Mouse (Mus musculus) retina, adult 2 months (tissue): ENCODE measurements at regions not wholly inside any gene's neighbourhood (a gene's known extent, or its start where the extent isn't known, plus 50 kb on each side); places are given as distances from the start of the nearest gene placed in this dataset.
"Not testable (repeated sequence)": the region's sequence is repeated elsewhere in the genome, so short reads cannot be mapped to it uniquely, and the experiment has no call there.

Experiments
- DNase-seq: peaks from one replicate; pipeline ENCODE4 v3.0.0-alpha.2; 2012; ENCODE audit warnings: low read depth, low spot score

DNA sequence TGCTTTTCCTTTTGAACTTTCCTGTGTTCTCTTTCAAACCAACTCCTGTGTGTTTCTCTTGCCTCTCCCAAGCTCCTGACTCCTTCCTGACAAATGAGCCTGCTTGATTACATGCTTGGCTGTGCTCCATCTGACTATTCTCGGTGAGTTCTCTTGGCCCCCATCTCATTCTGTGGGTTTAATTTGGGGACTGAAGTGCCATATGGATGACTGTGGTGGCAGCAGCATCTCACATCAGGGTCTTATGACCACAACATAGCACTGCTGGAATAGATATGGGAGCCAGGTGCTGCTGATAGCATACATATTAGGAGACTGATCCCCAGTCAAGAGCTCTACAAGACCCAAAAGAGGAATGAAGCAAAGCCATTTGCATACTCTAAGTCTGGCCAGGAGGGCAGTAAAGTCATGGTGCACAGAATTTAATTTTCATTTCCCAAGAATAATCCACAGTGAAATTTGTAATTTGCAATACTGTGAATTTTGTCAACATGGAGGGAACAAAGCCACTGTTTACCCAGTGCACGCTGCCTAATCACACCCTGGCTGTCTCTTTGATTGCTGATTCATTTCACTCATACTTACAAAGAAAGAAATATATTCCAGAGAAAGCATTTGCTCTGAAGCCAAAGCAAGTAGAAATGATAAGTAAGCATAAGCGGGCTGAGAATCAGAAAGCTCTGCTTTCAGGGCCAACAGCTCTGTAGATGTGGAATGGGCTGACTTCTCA, 1478.4 kb upstream of the Gm7489 start:
- no peak for DNase-seq

GRCm38 (mm10) chr15:52412869-52413771, 1471.6 kb upstream of the Gm7489 start:
- no peak for DNase-seq

GRCm38 (mm10) chr15:52425976-52426375, 1458.7 kb upstream of the Gm7489 start:
- no peak for DNase-seq

GRCm38 (mm10) chr15:52430491-52431158, 1454.1 kb upstream of the Gm7489 start:
- DNase-seq = no peak

DNA sequence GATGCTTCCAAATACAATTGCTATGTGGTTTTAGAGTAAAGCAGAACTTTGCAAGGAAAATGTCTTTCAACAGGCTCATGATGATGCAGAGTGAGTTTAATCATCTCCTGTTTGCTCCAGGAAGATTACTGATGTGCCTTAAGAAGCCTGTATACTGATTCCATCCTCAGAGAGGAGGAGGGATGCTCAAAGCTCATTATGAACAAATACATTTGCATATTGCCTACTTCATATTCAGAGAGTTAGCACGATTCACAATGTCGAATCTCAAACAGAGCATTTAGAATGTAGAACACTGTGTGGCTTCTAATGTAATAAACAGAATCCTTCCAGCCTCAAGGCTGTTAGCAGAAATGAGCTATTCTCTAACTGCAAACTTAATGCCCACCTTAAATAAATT, 1451.1 kb upstream of the Gm7489 start:
- DNase-seq = no peak

- DNase-seq = no peak
These were observed 1446.3 kb upstream of the Gm7489 start for GRCm38 (mm10) chr15:52438403-52438802.

GRCm38 (mm10) chr15:52458782-52459181, 1425.9 kb upstream of the Gm7489 start:
- peak; percentile 53 for DNase-seq

- no peak for DNase-seq
These were observed 1425.4 kb upstream of the Gm7489 start for GRCm38 (mm10) chr15:52459315-52459714.

DNA sequence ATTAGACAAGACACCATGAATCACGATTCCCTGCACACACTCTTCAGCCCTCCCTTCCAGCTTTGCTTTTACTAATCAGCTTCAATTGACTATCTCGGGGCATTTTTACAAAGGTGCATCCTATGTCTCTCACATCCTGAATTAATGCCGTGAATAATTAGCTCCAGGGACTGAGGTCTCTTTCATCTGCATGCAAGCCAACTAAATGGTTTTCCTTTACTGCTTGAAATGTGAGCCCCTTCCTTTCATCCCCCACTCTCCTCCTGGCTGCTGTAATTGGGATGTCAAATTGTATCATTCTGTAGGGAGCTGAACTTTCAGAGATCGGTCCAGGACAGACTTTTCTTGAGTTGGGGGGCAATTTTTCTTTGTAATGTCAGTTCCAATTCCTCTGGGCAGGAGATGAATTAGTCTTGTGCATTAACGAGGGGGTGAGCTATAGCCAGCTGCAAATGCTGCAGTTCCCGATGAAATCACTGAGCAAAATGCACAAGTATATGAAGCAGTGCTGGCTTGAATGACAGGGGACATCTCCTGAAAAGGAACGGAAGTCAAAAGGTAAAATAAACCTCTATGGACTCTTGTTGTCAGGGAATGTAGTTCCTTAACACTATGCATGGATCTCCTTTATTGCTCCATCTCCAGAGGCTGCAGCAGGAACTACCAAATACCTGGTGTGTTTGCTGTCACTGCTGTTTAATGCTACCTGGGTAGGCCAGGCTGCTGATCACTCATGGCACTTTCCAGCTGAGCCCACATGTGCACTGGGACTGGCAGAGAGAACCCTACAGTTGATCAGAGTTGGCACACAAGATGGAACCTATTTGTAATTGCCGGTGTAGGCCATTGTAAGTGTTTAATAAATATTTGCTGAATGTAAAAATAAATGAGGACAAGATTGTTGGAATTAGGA, 1420.2 kb upstream of the Gm7489 start:
- no peak for DNase-seq

GRCm38 (mm10) chr15:52478124-52478523, 1406.6 kb upstream of the Gm7489 start:
- DNase-seq = not testable (repeated sequence)

DNA sequence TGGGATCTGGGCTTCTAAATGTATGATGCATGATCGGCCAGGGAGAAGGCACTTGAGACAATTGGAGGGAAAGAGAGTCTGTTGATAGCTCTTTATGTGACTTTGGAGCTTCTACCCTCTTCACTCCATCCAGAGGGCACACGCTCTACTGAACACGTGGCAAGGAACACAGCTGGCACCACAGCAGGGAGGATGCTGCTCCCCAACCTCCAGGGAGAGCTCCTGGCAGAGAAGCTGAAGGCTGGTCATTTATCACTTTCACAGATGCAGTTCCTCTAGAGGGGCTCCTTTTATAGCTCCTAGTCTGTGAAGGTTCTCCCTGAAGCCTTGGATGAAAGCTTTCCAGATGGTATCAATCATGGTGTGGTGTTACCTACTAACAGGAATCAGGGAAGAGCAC, 1403.9 kb upstream of the Gm7489 start:
- no peak for DNase-seq

GRCm38 (mm10) chr15:52483598-52484165, 1401.0 kb upstream of the Gm7489 start:
- no peak for DNase-seq

- no peak for DNase-seq
These were observed 1400.4 kb upstream of the Gm7489 start for GRCm38 (mm10) chr15:52484276-52484675.

DNA sequence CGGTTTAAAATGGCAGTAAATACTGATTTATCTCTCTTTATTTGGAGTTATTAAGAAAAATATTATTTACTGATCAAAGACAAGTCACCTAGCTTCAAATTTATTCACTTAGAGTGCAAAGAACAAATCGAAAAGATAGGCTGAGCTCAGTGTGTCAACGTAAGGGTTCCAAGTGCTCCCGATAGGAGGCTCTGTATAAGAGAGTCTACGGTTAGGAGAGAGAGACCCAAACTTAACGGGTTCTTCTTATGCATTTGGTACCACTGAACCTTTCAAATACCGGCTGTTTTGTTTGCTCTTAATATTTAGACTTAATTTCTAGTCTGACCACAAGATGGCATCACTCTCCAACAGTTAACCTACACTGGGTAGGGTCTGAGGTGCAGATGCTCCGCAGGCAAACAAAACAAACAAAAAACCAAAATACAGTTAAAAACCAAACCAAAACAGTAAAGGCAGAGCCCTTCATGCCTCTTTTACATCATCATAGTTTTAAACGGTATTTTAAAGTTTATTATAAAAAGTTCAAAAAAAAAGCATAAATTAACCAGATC, 1379.4 kb upstream of the Gm7489 start:
- peak; percentile 11 for DNase-seq

- peak; percentile 20 for DNase-seq
These were observed 1377.8 kb upstream of the Gm7489 start for GRCm38 (mm10) chr15:52506930-52507329.

DNA sequence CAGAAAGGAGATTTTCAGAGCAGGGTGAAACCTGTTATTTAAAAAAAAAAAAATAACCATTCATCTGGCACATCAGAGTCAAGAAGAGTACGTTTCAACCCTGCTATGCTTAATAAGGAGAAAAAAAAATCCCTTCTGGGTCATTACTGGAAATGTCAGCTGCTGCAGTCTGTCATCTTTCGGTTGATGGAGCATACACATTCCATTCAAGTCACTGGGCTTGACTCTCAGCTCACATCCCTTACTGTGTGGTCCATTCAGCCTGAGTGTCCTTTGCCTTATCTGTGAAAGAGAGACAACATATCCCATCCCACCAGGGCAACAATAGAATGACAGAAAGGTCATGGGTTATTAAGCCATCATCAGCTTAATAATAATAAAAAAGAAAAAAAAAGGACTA, 1376.1 kb upstream of the Gm7489 start:
- DNase-seq = no peak

DNA sequence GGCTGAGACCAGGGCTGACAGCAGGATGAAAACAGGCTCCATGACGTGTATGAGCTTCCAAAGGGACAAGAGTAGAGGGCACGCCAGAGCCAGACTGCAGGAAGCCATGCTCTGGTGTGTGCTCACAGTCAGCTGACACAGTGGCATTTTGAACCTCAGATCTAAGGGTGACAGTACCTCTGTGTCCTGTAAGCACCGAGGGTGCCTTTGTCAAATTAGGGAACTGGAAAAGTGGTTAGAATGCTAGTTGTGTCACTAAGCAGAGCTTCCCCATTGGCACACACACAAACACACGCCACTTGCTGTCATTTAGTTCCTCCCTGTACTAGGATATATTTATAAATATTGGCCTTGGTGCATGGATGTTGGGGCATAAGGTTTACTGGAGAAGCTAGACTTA, 1374.6 kb upstream of the Gm7489 start:
- no peak for DNase-seq

DNA sequence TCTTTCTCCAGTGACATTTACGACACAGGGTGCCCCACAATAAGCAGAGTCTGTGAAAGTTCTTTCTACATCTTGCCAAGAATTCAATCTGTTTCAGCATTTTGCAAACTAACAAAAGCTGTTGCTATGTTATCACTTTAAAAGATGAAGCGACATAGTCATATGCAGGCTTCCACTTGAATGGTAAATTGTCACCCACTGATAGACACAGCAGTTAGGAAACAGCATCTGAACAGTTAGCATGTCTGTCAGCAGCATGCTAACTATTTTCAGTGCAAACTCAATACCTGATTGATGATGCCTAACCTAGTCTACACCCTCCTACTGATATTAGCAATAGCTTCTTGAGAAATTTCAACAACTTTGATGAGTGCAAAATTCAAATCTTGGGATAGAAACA, 1348.1 kb upstream of the Gm7489 start:
- DNase-seq = no peak

GRCm38 (mm10) chr15:52558682-52559081, 1326.0 kb upstream of the Gm7489 start:
- no peak for DNase-seq

DNA sequence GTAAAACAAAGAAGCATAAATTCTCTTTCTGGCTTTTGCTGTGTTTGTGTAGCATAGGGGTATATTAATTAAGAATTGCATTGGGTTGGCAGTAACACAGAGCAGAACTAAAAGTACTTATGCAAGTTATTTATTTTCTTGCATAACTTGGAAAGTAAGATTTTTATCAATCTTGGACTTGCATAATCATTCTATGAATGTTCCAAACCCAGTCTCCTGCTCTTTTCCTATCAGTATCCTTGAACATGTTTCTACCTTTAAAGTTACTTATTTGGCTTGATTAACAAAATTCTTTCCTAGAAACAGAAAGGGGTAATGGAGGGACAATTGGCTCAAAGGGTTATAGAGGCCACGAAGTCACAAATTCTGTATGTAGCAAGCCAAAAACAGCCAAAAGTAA, 1320.6 kb upstream of the Gm7489 start:
- no peak for DNase-seq

- DNase-seq = no peak
These were observed 1319.3 kb upstream of the Gm7489 start for GRCm38 (mm10) chr15:52565449-52565851.
